Mouse (Mus musculus): ENCODE results near the gene Vax1. TPM values are rescaled to one million over a fixed set of nuclear protein-coding genes. Genes with fewer than 3 reads are reported as not detected.

Vax1 gene
- total RNA-seq, 2 experiments from 2014 or later, result 1.4 to 2.9 TPM

GRCm38 (mm10) chr19:59192491-59192890, 22.6 kb upstream of the Vax1 start:
- Histone ChIP-seq H3K27ac (no peak overlapping the region), H3K4me3 (no peak overlapping the region)
- no peak for DNase-seq (ENCODE audit: extremely low spot score in 1 of 2, low spot score in 2 of 2)
- TF ChIP-seq CTCF (IDR thresholded peaks at IDR 0.05), result no peak
- intact Hi-C loops (cut with DNase I), result loop anchor here (10.0 kb wide), 1 partner anchor 272 kb away; no protein-coding TSS in a partner anchor

DNA sequence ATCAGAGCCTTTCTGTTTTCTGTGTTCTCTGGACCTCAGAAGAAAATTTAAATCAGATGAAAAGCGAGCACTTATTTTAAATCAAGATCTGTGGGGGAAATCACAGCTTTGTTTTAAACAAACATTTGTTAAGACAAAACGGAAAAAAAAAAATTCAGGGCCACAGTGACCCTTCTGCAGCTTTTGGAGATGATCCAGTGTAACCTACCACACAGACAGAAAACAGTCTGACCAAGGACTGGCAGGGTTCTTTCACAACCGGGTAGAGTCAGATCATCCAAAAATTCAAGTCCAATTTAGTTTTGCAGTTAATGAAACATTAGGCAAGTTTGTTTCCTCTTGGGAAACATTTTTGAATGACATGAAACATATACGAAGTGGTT, 21.3 kb upstream of the Vax1 start:
- Histone ChIP-seq H3K27ac (no peak overlapping the region), H3K4me3 (no peak overlapping the region)
- TF ChIP-seq CTCF (IDR thresholded peaks at IDR 0.05), result no peak
- intact Hi-C loops (cut with DNase I), result loop anchor here (2.0 to 10.0 kb wide), 2 partner anchors 18 to 274 kb away; no protein-coding TSS in a partner anchor
- no peak for DNase-seq (ENCODE audit: extremely low spot score in 1 of 2, low spot score in 2 of 2)

DNA sequence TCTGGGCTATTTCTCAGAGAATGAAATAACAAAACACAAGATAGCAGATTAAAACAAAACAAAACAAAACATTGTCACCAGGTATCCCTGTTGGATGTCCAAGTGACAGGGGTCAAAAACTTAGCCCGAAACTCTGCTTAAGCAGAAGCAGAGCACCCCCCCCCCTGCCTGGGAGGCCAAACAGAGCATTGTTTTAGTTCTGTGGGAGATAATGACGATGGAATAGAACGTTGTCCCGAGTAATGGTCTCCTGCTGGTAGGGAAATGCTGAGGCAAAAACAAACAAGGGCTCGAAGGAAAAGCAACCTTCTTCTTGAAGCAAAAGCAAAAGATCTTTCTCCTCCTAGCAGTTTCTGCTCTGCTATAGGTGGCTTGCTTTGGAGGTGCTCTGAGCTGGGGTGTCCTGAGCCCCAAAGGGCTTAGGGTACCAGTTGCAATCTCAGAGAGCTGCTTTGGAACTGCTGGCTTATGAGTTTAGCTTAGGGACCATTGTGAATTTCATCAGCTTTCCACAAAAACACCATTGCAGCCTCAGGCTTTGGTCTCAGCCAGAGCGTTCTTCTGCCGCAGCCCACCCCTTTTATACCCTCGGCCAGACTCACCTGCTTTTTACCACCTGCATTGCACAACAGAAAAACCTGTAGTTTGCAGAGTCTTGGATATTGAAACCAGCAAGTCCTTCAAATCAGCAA, 20.7 kb upstream of the Vax1 start:
- intact Hi-C loops (cut with DNase I), result loop anchor here (2.0 to 10.0 kb wide), 2 partner anchors 18 to 274 kb away; no protein-coding TSS in a partner anchor
- no peak for DNase-seq (ENCODE audit: extremely low spot score in 1 of 2, low spot score in 2 of 2)
- no peak for TF ChIP-seq CTCF (IDR thresholded peaks at IDR 0.05)
- Histone ChIP-seq H3K4me3 (no peak overlapping the region), H3K27ac (no peak overlapping the region)

- intact Hi-C loops (cut with DNase I), result no loop called here
- no peak for TF ChIP-seq CTCF (IDR thresholded peaks at IDR 0.05)
These were observed 19.1 kb upstream of the Vax1 start for GRCm38 (mm10) chr19:59188981-59189380.

GRCm38 (mm10) chr19:59184000-59184399, 14.1 kb upstream of the Vax1 start:
- TF ChIP-seq CTCF (IDR thresholded peaks at IDR 0.05), result no peak
- no peak overlapping the region for H3K4me3 ChIP-seq
- DNase-seq (ENCODE audit: extremely low spot score in 1 of 2, low spot score in 2 of 2), result no peak
- H3K27ac ChIP-seq, result no peak overlapping the region
- intact Hi-C loops (cut with DNase I), result no loop called here

More at GRCm38 (mm10) chr19:59188981-59189380, 19.1 kb upstream of the Vax1 start:
- Histone ChIP-seq H3K4me3 (no peak overlapping the region), H3K27ac (no peak overlapping the region)
- no peak for DNase-seq (ENCODE audit: extremely low spot score in 1 of 2, low spot score in 2 of 2)

GRCm38 (mm10) chr19:59173341-59174015, 3.6 kb upstream of the Vax1 start:
- H3K4me3 ChIP-seq, result no peak overlapping the region
- no peak for TF ChIP-seq CTCF (IDR thresholded peaks at IDR 0.05)
- intact Hi-C loops (cut with DNase I), result loop anchor here (2.0 kb wide), 1 partner anchor 17 kb away; no protein-coding TSS in a partner anchor

GRCm38 (mm10) chr19:59172781-59173180, 2.9 kb upstream of the Vax1 start:
- H3K4me3 ChIP-seq, result no peak overlapping the region
- no peak for TF ChIP-seq CTCF (IDR thresholded peaks at IDR 0.05)
- intact Hi-C loops (cut with DNase I), result loop anchor here (2.0 kb wide), 1 partner anchor 18 kb away; no protein-coding TSS in a partner anchor
- DNase-seq (ENCODE audit: extremely low spot score in 1 of 2, low spot score in 2 of 2), result no peak
- H3K27ac ChIP-seq, result no peak overlapping the region

More at GRCm38 (mm10) chr19:59173341-59174015, 3.6 kb upstream of the Vax1 start:
- H3K27ac ChIP-seq, result no peak overlapping the region
- DNase-seq (ENCODE audit: extremely low spot score in 1 of 2, low spot score in 2 of 2), result no peak

- Histone ChIP-seq H3K4me3 (no peak overlapping the region), H3K27ac (no peak overlapping the region)
- DNase-seq (ENCODE audit: extremely low spot score in 1 of 2, low spot score in 2 of 2), result no peak
- intact Hi-C loops (cut with DNase I), result loop anchor here (2.0 kb wide), 1 partner anchor 19 kb away; no protein-coding TSS in a partner anchor
- no peak for TF ChIP-seq CTCF (IDR thresholded peaks at IDR 0.05)
These were observed 2.0 kb upstream of the Vax1 start for GRCm38 (mm10) chr19:59171871-59172245.

DNA sequence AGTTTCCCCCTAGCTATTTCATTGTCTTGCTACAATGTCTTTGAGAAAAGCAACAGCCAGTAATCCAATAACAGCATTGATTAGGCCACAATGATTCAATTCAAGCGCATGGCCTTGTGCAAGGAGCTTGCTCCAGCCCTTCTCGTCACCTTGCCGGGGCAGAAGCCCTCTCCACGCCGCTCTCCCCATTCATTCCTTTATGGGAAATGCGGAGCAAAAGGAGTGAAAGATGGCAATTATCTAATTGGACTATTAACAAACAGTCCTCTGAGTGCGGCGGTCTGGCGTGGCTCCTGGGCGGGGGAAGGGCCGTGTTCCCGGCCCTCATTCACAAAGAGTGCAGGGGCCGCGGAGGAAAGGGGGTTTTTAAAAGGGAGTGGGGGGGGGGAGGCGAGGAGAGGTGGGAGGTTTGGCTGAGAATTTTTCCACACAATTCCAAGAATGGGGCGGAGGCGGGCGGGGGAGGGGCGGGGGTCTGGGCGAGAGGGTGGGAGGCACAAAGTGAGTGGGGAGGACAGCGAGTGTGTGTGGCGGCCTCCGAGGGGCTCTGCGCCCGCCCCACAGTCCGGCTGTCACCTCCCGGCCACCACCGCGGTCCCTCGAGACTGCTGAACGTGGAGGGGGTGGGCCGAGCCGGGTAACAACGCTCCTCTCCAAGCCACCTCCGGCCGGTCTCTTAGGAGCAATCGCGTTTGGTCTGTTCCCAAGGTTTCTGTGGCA, 1.5 kb upstream of the Vax1 start:
- H3K27ac ChIP-seq, result no peak overlapping the region
- intact Hi-C loops (cut with DNase I), result no loop called here

DNA sequence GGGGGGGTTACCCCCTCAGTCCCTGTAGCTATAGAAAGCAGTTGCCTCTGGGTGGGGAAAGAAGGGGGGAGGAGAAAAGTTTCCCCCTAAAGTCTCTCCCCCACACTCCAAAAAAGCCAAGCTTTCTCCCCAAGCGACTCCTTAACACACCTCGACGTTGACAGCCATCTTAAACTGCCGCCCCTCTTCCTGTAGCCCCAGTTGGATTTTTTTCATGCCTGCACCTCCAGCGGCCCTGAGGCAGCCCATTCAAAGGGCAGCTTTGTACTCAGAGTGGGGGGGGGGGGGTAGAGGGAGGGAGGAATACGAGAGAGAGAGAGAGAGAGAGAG, 875 bp upstream of the Vax1 start:
- no peak for DNase-seq (ENCODE audit: extremely low spot score in 1 of 2, low spot score in 2 of 2)
- intact Hi-C loops (cut with DNase I), result no loop called here
- no peak for TF ChIP-seq CTCF (IDR thresholded peaks at IDR 0.05)
- Histone ChIP-seq H3K27ac (no peak overlapping the region), H3K4me3 (no peak overlapping the region)

More for the DNA sequence above, 1.5 kb upstream of the Vax1 start:
- H3K4me3 ChIP-seq, result no peak overlapping the region
- TF ChIP-seq CTCF (IDR thresholded peaks at IDR 0.05), result no peak
- DNase-seq (ENCODE audit: extremely low spot score in 1 of 2, low spot score in 2 of 2), result no peak

GRCm38 (mm10) chr19:59169143-59169935, 517 bp downstream of the Vax1 start:
- Histone ChIP-seq H3K4me3 (peak overlapping the region; percentile 28), H3K27ac (no peak overlapping the region)
- intact Hi-C loops (cut with DNase I), result loop anchor here (10.0 kb wide), 1 partner anchor 295 kb away; no protein-coding TSS in a partner anchor
- TF ChIP-seq CTCF (IDR thresholded peaks at IDR 0.05), result no peak
- DNase-seq (ENCODE audit: extremely low spot score in 1 of 2, low spot score in 2 of 2), result no peak
